Mouse (Mus musculus): ENCODE results near the gene Psenen. TPM values are rescaled to one million over a fixed set of nuclear protein-coding genes. Genes with fewer than 3 reads are reported as not detected.
A peak's percentile ranks its signal among the peaks of the same experiment; 100 is the strongest.

The Psenen gene
- polyA plus RNA-seq, 1 experiment, result 223 TPM

- no peaks in the 10 kb centered on the region; the same call in 1 of the 2 replicates for H3K36me3 ChIP-seq (ENCODE audit: control insufficient read depth, insufficient read depth, low read length)
- under 1% methylated on average over 55 of the region's 68 CpGs for WGBS
- peak within 1 kb of the TSS; percentile 61 for H3K4me3 ChIP-seq (ENCODE audit: insufficient read depth, low read depth, low read length)
- peak; percentile 99 for DNase-seq
- H3K27ac ChIP-seq (ENCODE audit: insufficient read depth, low read depth, low read length), result peak within 1 kb of the TSS; percentile 91
- H3K4me1 ChIP-seq (ENCODE audit: control insufficient read depth, insufficient read depth, low read length), result peaks cover 10% of the 10 kb centered on the region; the same call in 1 of the 2 replicates
- TF ChIP-seq CTCF (conservative IDR thresholded peaks at IDR 0.05; ENCODE audit: insufficient read depth, insufficient read length, low read depth, low read length) (no peak), POLR2A (IDR thresholded peaks at IDR 0.05; ENCODE audit: low read depth, low read length) (peak; percentile 86)
- H3K27me3 ChIP-seq (replicated peaks; ENCODE audit: control insufficient read depth, insufficient read depth, low read length), result no peaks in the 10 kb centered on the region
These were observed 25.4 kb upstream of the Psenen start, which contains the start of gene Kmt2b for GRCm38 (mm10) chr7:30588676-30589434. Gene Kmt2b (minus strand): TSS chr7:30588726.

GRCm38 (mm10) chr7:30587842-30588667 lies 24.6 kb upstream of the Psenen start:
- H3K27ac ChIP-seq (ENCODE audit: insufficient read depth, low read depth, low read length), result peak overlapping the region; percentile 91

GRCm38 (mm10) chr7:30586455-30587020 lies 23.1 kb upstream of the Psenen start:
- peaks cover 10% of the 10 kb centered on the region; the same call in 1 of the 2 replicates for H3K4me1 ChIP-seq (ENCODE audit: control insufficient read depth, insufficient read depth, low read length)
- no peak overlapping the region for H3K27ac ChIP-seq (ENCODE audit: insufficient read depth, low read depth, low read length)
- 76% methylated on average over 28 of the region's 28 CpGs for WGBS
- H3K36me3 ChIP-seq (ENCODE audit: control insufficient read depth, insufficient read depth, low read length), result no peaks in the 10 kb centered on the region; the same call in none of the 2 replicates
- no peak for DNase-seq
- no peak for TF ChIP-seq CTCF (conservative IDR thresholded peaks at IDR 0.05; ENCODE audit: insufficient read depth, insufficient read length, low read depth, low read length)
- no peak for TF ChIP-seq POLR2A (IDR thresholded peaks at IDR 0.05; ENCODE audit: low read depth, low read length)
- H3K27me3 ChIP-seq (replicated peaks; ENCODE audit: control insufficient read depth, insufficient read depth, low read length), result no peaks in the 10 kb centered on the region
- H3K4me3 ChIP-seq (ENCODE audit: insufficient read depth, low read depth, low read length), result no peak overlapping the region

More at GRCm38 (mm10) chr7:30587842-30588667, 24.6 kb upstream of the Psenen start:
- H3K36me3 ChIP-seq (ENCODE audit: control insufficient read depth, insufficient read depth, low read length), result no peaks in the 10 kb centered on the region; the same call in 1 of the 2 replicates
- peaks cover 10% of the 10 kb centered on the region; the same call in 1 of the 2 replicates for H3K4me1 ChIP-seq (ENCODE audit: control insufficient read depth, insufficient read depth, low read length)
- WGBS, result 3% methylated on average over 67 of the region's 67 CpGs
- H3K27me3 ChIP-seq (replicated peaks; ENCODE audit: control insufficient read depth, insufficient read depth, low read length), result no peaks in the 10 kb centered on the region
- no peak for DNase-seq
- no peak for TF ChIP-seq POLR2A (IDR thresholded peaks at IDR 0.05; ENCODE audit: low read depth, low read length)
- TF ChIP-seq CTCF (conservative IDR thresholded peaks at IDR 0.05; ENCODE audit: insufficient read depth, insufficient read length, low read depth, low read length), result no peak
- peak overlapping the region; percentile 61 for H3K4me3 ChIP-seq (ENCODE audit: insufficient read depth, low read depth, low read length)

- Histone ChIP-seq H3K27me3 (replicated peaks; ENCODE audit: control insufficient read depth, insufficient read depth, low read length) (no peaks in the 10 kb centered on the region), H3K4me3 (ENCODE audit: insufficient read depth, low read depth, low read length) (no peak overlapping the region), H3K4me1 (ENCODE audit: control insufficient read depth, insufficient read depth, low read length) (peaks cover 8% of the 10 kb centered on the region; the same call in 1 of the 2 replicates), H3K36me3 (ENCODE audit: control insufficient read depth, insufficient read depth, low read length) (no peaks in the 10 kb centered on the region; the same call in none of the 2 replicates), H3K27ac (ENCODE audit: insufficient read depth, low read depth, low read length) (no peak overlapping the region)
- WGBS, result 96% methylated on average over 7 of the region's 7 CpGs
- TF ChIP-seq CTCF (conservative IDR thresholded peaks at IDR 0.05; ENCODE audit: insufficient read depth, insufficient read length, low read depth, low read length), result no peak
- TF ChIP-seq POLR2A (IDR thresholded peaks at IDR 0.05; ENCODE audit: low read depth, low read length), result no peak
- DNase-seq, result no peak
These were observed 21.7 kb upstream of the Psenen start for GRCm38 (mm10) chr7:30585170-30585569.

- no peak for DNase-seq
- Histone ChIP-seq H3K36me3 (ENCODE audit: control insufficient read depth, insufficient read depth, low read length) (no peaks in the 10 kb centered on the region; the same call in none of the 2 replicates), H3K4me1 (ENCODE audit: control insufficient read depth, insufficient read depth, low read length) (peaks cover 6% of the 10 kb centered on the region; the same call in 1 of the 2 replicates), H3K27ac (ENCODE audit: insufficient read depth, low read depth, low read length) (no peak overlapping the region), H3K27me3 (replicated peaks; ENCODE audit: control insufficient read depth, insufficient read depth, low read length) (no peaks in the 10 kb centered on the region), H3K4me3 (ENCODE audit: insufficient read depth, low read depth, low read length) (no peak overlapping the region)
- TF ChIP-seq POLR2A (IDR thresholded peaks at IDR 0.05; ENCODE audit: low read depth, low read length) (no peak), CTCF (conservative IDR thresholded peaks at IDR 0.05; ENCODE audit: insufficient read depth, insufficient read length, low read depth, low read length) (no peak)
- WGBS, result 86% methylated on average over 10 of the region's 10 CpGs
These were observed 20.9 kb upstream of the Psenen start for GRCm38 (mm10) chr7:30584339-30584738.

GRCm38 (mm10) chr7:30581547-30581946 lies 18.1 kb upstream of the Psenen start:
- DNase-seq, result no peak
- no peaks in the 10 kb centered on the region for H3K4me1 ChIP-seq (ENCODE audit: control insufficient read depth, insufficient read depth, low read length)
- no peaks in the 10 kb centered on the region for H3K27me3 ChIP-seq (replicated peaks; ENCODE audit: control insufficient read depth, insufficient read depth, low read length)
- WGBS, result 66% methylated on average over 16 of the region's 16 CpGs
- H3K27ac ChIP-seq (ENCODE audit: insufficient read depth, low read depth, low read length), result no peak overlapping the region; the same call in 1 of the 2 replicates
- no peaks in the 10 kb centered on the region; the same call in none of the 2 replicates for H3K36me3 ChIP-seq (ENCODE audit: control insufficient read depth, insufficient read depth, low read length)
- H3K4me3 ChIP-seq (ENCODE audit: insufficient read depth, low read depth, low read length), result no peak overlapping the region
- no peak for TF ChIP-seq CTCF (conservative IDR thresholded peaks at IDR 0.05; ENCODE audit: insufficient read depth, insufficient read length, low read depth, low read length)
- no peak for TF ChIP-seq POLR2A (IDR thresholded peaks at IDR 0.05; ENCODE audit: low read depth, low read length)

Data from kidney, adult 2 months (tissue).